Mouse (Mus musculus) forebrain, embryonic 16.5 days (tissue): ENCODE results near the gene 2310057M21Rik. TPM values are rescaled to one million over a fixed set of nuclear protein-coding genes. Genes with fewer than 3 reads are reported as not detected.

Experiments
- polyA plus RNA-seq: library from polyadenylated mRNA; unstranded; fragments of >200 nt; fragmentation: Nextera tagmentation; extraction: Ambion mirVana; gene quantifications from 2 replicates; pipeline ENCODE4 v1.2.1, GENCODE M21; 2015

Gene 2310057M21Rik
- polyA plus RNA-seq, 1 experiment from 2014 or later, result 26.1 TPM

Other genes with a start within 250 kb of the 2310057M21Rik start
- not detected in 2 replicates for gene 4933402N03Rik, start 216.4 kb downstream of the 2310057M21Rik start, polyA plus RNA-seq
- not detected in 2 replicates for gene 5430419D17Rik, start 188.4 kb downstream of the 2310057M21Rik start, polyA plus RNA-seq
- not detected in 2 replicates for gene Cuzd1, start 40.5 kb downstream of the 2310057M21Rik start, polyA plus RNA-seq
- gene Fam24b, start 33.2 kb downstream of the 2310057M21Rik start, polyA plus RNA-seq, result not detected in 2 replicates
- gene Fam24a, start 28.9 kb downstream of the 2310057M21Rik start, polyA plus RNA-seq, result not detected in 2 replicates
- 35.3 and 38.3 TPM in 2 replicates for gene Pstk, start 8.4 kb upstream of the 2310057M21Rik start, polyA plus RNA-seq
- gene Ikzf5, start 47.8 kb upstream of the 2310057M21Rik start, polyA plus RNA-seq, result 15.2 and 18.2 TPM in 2 replicates
- 146 and 149 TPM in 2 replicates for gene Acadsb, start 47.8 kb upstream of the 2310057M21Rik start, polyA plus RNA-seq
- gene Hmx3, start 180.1 kb upstream of the 2310057M21Rik start, polyA plus RNA-seq, result 0.16 and 0.52 TPM in 2 replicates
- 0.20 and 0.91 TPM in 2 replicates for gene Hmx2, start 186.0 kb upstream of the 2310057M21Rik start, polyA plus RNA-seq
- 186 and 188 TPM in 2 replicates for gene Bub3, start 197.5 kb upstream of the 2310057M21Rik start, polyA plus RNA-seq